Mouse (Mus musculus) regulatory T cell (primary cell): Measurements from ENCODE around the gene Gm20532.

Experiments used
- in situ Hi-C: fragments of 300-600 bp; cut with MboI, MseI; formaldehyde crosslinking; loops from one replicate; pipeline ENCODE4 v1.15.1; 2025; ENCODE audit warnings: high pct_unique_total_duplicates

Gm20532 gene

GRCm38 (mm10) chr2:26617928-26618327 is 31.5 kb downstream of the Gm20532 start:
- in situ Hi-C loops, result no loop called here

- in situ Hi-C loops, result no loop called here
These were observed 34.8 kb downstream of the Gm20532 start for GRCm38 (mm10) chr2:26621246-26621645.

- in situ Hi-C loops, result no loop called here
These were observed 36.5 kb downstream of the Gm20532 start for GRCm38 (mm10) chr2:26622984-26623383.

- in situ Hi-C loops, result no loop called here
These were observed 39.0 kb downstream of the Gm20532 start for GRCm38 (mm10) chr2:26625419-26625818.

GRCm38 (mm10) chr2:26626081-26626480 is 39.6 kb downstream of the Gm20532 start:
- in situ Hi-C loops, result no loop called here

GRCm38 (mm10) chr2:26627921-26628739 is 41.7 kb downstream of the Gm20532 start, which contains the start of gene Fam69b:
TSS of gene Fam69b (plus strand) at chr2:26628457.
- in situ Hi-C loops, result no loop called here

- in situ Hi-C loops, result no loop called here
These were observed 42.5 kb downstream of the Gm20532 start for GRCm38 (mm10) chr2:26628792-26629437.

- in situ Hi-C loops, result no loop called here
These were observed 46.3 kb downstream of the Gm20532 start for GRCm38 (mm10) chr2:26632541-26633395.

- in situ Hi-C loops, result no loop called here
These were observed 47.6 kb downstream of the Gm20532 start for GRCm38 (mm10) chr2:26633953-26634530.

- in situ Hi-C loops, result no loop called here
These were observed 48.4 kb downstream of the Gm20532 start for GRCm38 (mm10) chr2:26634629-26635488.

GRCm38 (mm10) chr2:26635489-26636324 is 49.3 kb downstream of the Gm20532 start:
- in situ Hi-C loops, result no loop called here

- in situ Hi-C loops, result no loop called here
These were observed 49.8 kb downstream of the Gm20532 start for GRCm38 (mm10) chr2:26636325-26636635.

- in situ Hi-C loops, result no loop called here
These were observed 51.0 kb downstream of the Gm20532 start for GRCm38 (mm10) chr2:26637316-26637932.

GRCm38 (mm10) chr2:26638039-26638438 is 51.6 kb downstream of the Gm20532 start:
- in situ Hi-C loops, result no loop called here

GRCm38 (mm10) chr2:26638572-26638971 is 52.1 kb downstream of the Gm20532 start:
- in situ Hi-C loops, result no loop called here

- in situ Hi-C loops, result no loop called here
These were observed 52.6 kb downstream of the Gm20532 start for GRCm38 (mm10) chr2:26639083-26639482.

- in situ Hi-C loops, result loop anchor here (10.0 kb wide), 1 partner anchor 395 kb away; no protein-coding TSS in a partner anchor
These were observed 53.7 kb downstream of the Gm20532 start for GRCm38 (mm10) chr2:26639838-26640830.

GRCm38 (mm10) chr2:26641006-26641647 is 54.7 kb downstream of the Gm20532 start:
- in situ Hi-C loops, result loop anchor here (10.0 kb wide), 1 partner anchor 394 kb away; no protein-coding TSS in a partner anchor
